Mouse (Mus musculus) olfactory bulb, adult 2 months (tissue): ENCODE results near the gene Cep41.

Experiments used
- CTCF ChIP-seq: fragments of 200-500 bp; IDR thresholded peaks from 2 replicates; pipeline ENCODE4 v1.5.1; 2012; ENCODE audit warnings: low read depth, mild to moderate bottlenecking, low read length, moderate library complexity; ENCODE audit not compliant: insufficient read depth
- POLR2A ChIP-seq: fragments of 200-500 bp; IDR thresholded peaks from 2 replicates; pipeline ENCODE4 v1.6.1; 2012; ENCODE audit warnings: mild to moderate bottlenecking, low read depth, low read length, moderate library complexity; ENCODE audit not compliant: insufficient read depth

DNA sequence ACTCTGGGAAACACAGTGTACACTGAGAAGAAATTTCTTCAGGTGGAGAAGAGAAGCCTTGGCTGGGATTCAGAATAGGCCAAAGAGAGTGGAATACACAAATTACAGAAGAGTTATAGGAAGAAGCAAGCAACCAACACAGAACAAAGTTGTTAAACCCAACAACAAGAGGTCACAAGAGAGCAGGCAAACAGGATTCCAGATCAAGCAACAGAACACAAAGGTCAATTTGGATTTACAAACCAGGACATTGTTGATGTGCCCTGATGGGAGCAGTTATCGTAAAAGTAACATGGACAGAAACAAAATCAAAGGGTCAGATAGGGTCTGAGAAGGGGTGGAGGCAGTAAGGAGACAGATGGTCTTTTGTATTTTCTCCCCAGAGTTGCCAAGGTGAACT, 9.0 kb downstream of the Cep41 start:
- TF ChIP-seq CTCF: no peak
- no peak for TF ChIP-seq POLR2A
